Mouse (Mus musculus) embryonic facial prominence, embryonic 11.5 days (tissue): ENCODE measurements around the gene Gm5269. TPM values are rescaled to one million over a fixed set of nuclear protein-coding genes. Genes with fewer than 3 reads are reported as not detected.

Experiments
- ATAC-seq: fragments of 200-750 bp; cut with Nextera tagmentation; replicated peaks from 2 replicates; pipeline ENCODE4 v1.8.0; 2017; ENCODE audit warnings: low read depth; ENCODE audit not compliant: insufficient number of reproducible peaks, low FRiP score, low TSS enrichment
- DNase-seq: peaks from one replicate; pipeline ENCODE4 v3.0.0-alpha.2; 2015; ENCODE audit warnings: low spot score
- H3K27ac ChIP-seq: fragments of 300-500 bp; sonication (generic); replicated peaks from 2 replicates; pipeline ENCODE4 v1.5.1; 2014; ENCODE audit warnings: mild to moderate bottlenecking, low read depth, low read length, control low read depth
- H3K27me3 ChIP-seq: fragments of 300-500 bp; sonication (generic); 2 replicates; pipeline ENCODE4 v1.6.1; 2014; ENCODE audit warnings: mild to moderate bottlenecking, low read length, moderate library complexity, mixed read lengths; ENCODE audit not compliant: control insufficient read depth, insufficient read depth
- H3K36me3 ChIP-seq: fragments of 300-500 bp; sonication (generic); replicated peaks from 2 replicates; pipeline ENCODE4 v1.6.1; 2014; ENCODE audit warnings: low read depth, mild to moderate bottlenecking, low read length, moderate library complexity, mixed read lengths; ENCODE audit not compliant: control insufficient read depth, insufficient read depth
- H3K4me1 ChIP-seq: fragments of 300-500 bp; sonication (generic); 2 replicates; pipeline ENCODE4 v1.6.1; 2014; ENCODE audit warnings: low read length, mixed read lengths; ENCODE audit not compliant: control insufficient read depth, insufficient read depth
- H3K4me2 ChIP-seq: fragments of 300-500 bp; sonication (generic); 2 replicates; pipeline ENCODE4 v1.6.1; 2014; ENCODE audit warnings: low read depth, mild to moderate bottlenecking, control low read depth, low read length, moderate library complexity
- H3K4me3 ChIP-seq: fragments of 300-500 bp; sonication (generic); 2 replicates; pipeline ENCODE4 v1.5.1; 2014; ENCODE audit warnings: low read depth, low read length, control low read depth
- H3K9ac ChIP-seq: fragments of 300-500 bp; sonication (generic); replicated peaks from 2 replicates; pipeline ENCODE4 v1.6.1; 2014; ENCODE audit warnings: mild to moderate bottlenecking, control low read depth, low read length
- H3K9me3 ChIP-seq: fragments of 300-500 bp; sonication (generic); replicated peaks from 2 replicates; pipeline ENCODE4 v1.6.1; 2016; ENCODE audit warnings: mild to moderate bottlenecking, low read length, inconsistent platforms, mixed read lengths; ENCODE audit not compliant: control insufficient read depth
- WGBS: fragments of 180-500 bp; shearing (Covaris S2); extraction: QIAGEN DNeasy Blood & Tissue Kit; methylation state at CpG from one replicate; pipeline ENCODE4 v1.1.7; 2014; 5-methylcytosine and 5-hydroxymethylcytosine counted together
- polyA plus RNA-seq: library from polyadenylated mRNA; unstranded; fragments of >200 nt; fragmentation: Nextera tagmentation; extraction: Ambion mirVana; gene quantifications from 2 replicates; pipeline ENCODE4 v1.2.1, GENCODE M21; 2014

Gene Gm5269
- polyA plus RNA-seq, 1 experiment from 2014 or later = not detected

DNA sequence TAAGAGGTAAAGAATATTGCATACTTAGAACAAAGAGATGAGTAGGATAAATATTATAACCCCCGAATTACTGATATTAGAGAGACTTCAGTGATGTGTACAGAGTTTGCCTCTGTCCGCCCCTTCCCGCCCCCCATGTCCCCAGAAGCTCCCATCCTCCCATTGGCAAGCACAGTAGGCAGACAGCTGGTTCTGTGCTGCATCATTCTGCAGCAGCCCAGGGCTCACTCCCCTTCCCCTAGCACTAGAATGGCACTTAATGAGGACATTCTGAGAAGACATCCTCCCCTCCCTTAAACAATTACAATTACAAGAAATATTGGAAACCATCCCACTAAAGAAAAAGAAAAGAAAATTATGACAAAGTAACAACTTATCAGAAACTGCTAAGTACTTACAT lies 26.4 kb downstream of the Gm5269 start:
- 85% methylated on average over 3 of the region's 3 CpGs for WGBS
- no peak for DNase-seq

DNA sequence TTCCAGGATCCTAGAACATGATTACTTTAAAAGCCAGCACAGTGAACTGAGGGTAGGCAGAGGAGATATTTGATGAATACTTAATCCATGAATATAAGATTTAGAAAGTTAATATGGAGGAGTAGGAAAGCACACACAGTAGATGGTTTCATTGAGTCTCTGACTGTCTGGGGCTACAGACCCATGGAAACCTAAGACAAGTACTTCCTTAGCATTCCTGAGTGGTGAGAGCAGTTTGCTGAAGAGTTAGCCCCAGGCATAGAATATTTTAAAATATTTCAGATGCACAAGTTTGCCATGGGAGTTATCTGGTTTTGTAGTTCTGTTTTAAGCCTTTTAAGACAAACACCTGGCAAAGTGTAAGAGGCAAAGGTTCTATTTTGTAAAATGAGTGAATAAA lies 28.9 kb downstream of the Gm5269 start:
- Histone ChIP-seq H3K27ac (no peak overlapping the region), H3K4me3 (no peak overlapping the region), H3K4me1 (no peaks in the 10 kb centered on the region), H3K9me3 (no peaks in the 10 kb centered on the region), H3K36me3 (no peaks in the 10 kb centered on the region), H3K27me3 (no peaks in the 10 kb centered on the region), H3K4me2 (no peak overlapping the region), H3K9ac (no peak overlapping the region)
- DNase-seq = peak; percentile 4
- ATAC-seq = no peak

More for the DNA sequence above, 26.4 kb downstream of the Gm5269 start:
- Histone ChIP-seq H3K27me3 (no peaks in the 10 kb centered on the region), H3K36me3 (no peaks in the 10 kb centered on the region), H3K9me3 (no peaks in the 10 kb centered on the region), H3K27ac (no peak overlapping the region), H3K4me2 (no peak overlapping the region), H3K4me1 (no peaks in the 10 kb centered on the region), H3K4me3 (no peak overlapping the region), H3K9ac (no peak overlapping the region)
- ATAC-seq = no peak

DNA sequence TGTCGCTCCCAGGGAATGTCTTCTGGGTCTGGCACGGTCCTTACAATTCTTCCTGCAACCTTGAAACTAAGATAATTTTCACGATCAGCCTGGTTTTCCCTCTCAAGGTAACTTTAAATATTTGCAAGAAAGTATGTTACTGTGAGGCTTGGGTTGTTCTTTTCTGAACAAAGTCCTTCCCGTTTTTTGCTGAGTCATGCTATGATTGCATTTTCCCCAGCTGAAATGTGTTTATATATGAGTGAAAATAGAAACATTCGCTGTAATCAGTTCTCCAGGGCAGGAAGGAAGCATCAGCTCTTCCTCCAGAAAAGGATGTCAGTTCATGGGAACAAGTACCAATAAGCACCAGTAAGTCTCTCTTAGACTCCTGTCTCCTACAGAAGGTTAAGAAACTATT lies 29.7 kb downstream of the Gm5269 start:
- no peak overlapping the region for H3K27ac ChIP-seq
- no peak overlapping the region for H3K4me2 ChIP-seq
- no peaks in the 10 kb centered on the region for H3K4me1 ChIP-seq
- no peak overlapping the region for H3K9ac ChIP-seq
- H3K27me3 ChIP-seq = no peaks in the 10 kb centered on the region
- 48% methylated on average over 5 of the region's 5 CpGs for WGBS
- ATAC-seq (no peak), DNase-seq (peak; percentile 32)
- H3K9me3 ChIP-seq = no peaks in the 10 kb centered on the region
- H3K4me3 ChIP-seq = no peak overlapping the region
- no peaks in the 10 kb centered on the region for H3K36me3 ChIP-seq

DNA sequence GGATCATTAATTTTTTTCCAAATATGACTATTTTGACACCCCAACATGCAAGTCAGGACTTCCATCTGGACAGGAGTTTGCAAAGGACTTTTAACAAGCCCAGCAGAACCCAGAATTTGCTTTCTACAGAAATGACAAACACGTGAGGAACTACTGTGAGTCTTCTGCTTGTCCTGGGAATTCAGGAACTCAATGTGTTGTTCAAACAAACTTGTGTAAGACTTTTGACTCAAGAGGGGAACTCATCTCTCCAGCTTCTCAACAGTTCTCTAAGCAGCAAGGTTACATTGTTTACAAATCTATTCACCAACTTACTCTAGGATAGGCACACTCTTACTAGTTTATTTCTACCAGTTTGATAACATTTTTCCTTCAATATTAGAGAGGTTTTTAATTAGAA lies 32.0 kb downstream of the Gm5269 start:
- H3K4me1 ChIP-seq = no peaks in the 10 kb centered on the region
- H3K9me3 ChIP-seq = no peaks in the 10 kb centered on the region
- no peak overlapping the region for H3K27ac ChIP-seq
- H3K4me3 ChIP-seq = no peak overlapping the region
- 77% methylated on average over 1 of the region's 1 CpGs for WGBS
- ATAC-seq = no peak
- no peaks in the 10 kb centered on the region for H3K27me3 ChIP-seq
- DNase-seq = no peak
- no peaks in the 10 kb centered on the region for H3K36me3 ChIP-seq
- H3K9ac ChIP-seq = no peak overlapping the region
- no peak overlapping the region for H3K4me2 ChIP-seq

DNA sequence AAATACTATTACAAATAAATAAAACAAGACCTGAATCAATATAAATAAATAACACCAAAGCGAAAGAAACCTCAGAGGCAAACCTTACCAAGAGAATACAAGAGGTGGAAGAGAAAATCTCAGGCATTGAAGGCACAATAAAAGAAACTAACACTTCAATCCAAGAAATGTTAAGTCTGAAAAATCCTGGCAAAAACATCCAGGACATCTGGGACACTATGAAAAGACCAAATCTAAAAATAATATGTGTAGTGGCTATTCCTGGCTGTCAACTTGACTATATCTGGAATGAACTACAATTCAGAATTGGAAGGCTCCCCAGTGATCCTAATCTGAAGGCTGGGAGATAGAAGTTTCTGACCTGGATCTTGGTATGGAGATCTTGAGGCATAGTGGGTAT lies 44.6 kb downstream of the Gm5269 start:
- H3K4me2 ChIP-seq = no peak overlapping the region
- no peak overlapping the region for H3K27ac ChIP-seq
- 89% methylated on average over 1 of the region's 1 CpGs for WGBS
- no peaks in the 10 kb centered on the region for H3K9me3 ChIP-seq
- DNase-seq (no peak), ATAC-seq (no peak)
- no peaks in the 10 kb centered on the region for H3K27me3 ChIP-seq
- H3K9ac ChIP-seq = no peak overlapping the region
- H3K4me1 ChIP-seq = no peaks in the 10 kb centered on the region
- no peaks in the 10 kb centered on the region for H3K36me3 ChIP-seq
- H3K4me3 ChIP-seq = no peak overlapping the region

Other genes starting within 250 kb of the Gm5269 start
- 102 and 114 TPM in 2 replicates for gene Wdr75, start 95.1 kb downstream of the Gm5269 start, polyA plus RNA-seq
- gene Slc40a1, start 36.2 kb upstream of the Gm5269 start, polyA plus RNA-seq = 11.7 and 14.0 TPM in 2 replicates
- 1.2 and 2.2 TPM in 2 replicates for gene Dnah7b, start 176.0 kb upstream of the Gm5269 start, polyA plus RNA-seq